Mouse (Mus musculus) heart, postnatal 4 days (tissue): ENCODE data around the gene Mbl1. TPM values are rescaled to one million over a fixed set of nuclear protein-coding genes. Genes with fewer than 3 reads are reported as not detected.
A peak's percentile ranks its signal among the peaks of the same experiment; 100 is the strongest.

ENCODE experiments used
- DNase-seq: peaks from one replicate; pipeline ENCODE4 v3.0.0; 2021
- total RNA-seq, 2 experiments: library from RNA; stranded (reverse); gene quantifications; 2 replicates each; pipeline ENCODE4 v1.2.3; 2021

Gene Mbl1
- total RNA-seq: not detected

- no peak for DNase-seq
These were observed at the start of gene Mbl1 for GRCm38 (mm10) chr14:41151220-41151898. Gene Mbl1, plus strand, starts transcription at chr14:41151458.

DNA sequence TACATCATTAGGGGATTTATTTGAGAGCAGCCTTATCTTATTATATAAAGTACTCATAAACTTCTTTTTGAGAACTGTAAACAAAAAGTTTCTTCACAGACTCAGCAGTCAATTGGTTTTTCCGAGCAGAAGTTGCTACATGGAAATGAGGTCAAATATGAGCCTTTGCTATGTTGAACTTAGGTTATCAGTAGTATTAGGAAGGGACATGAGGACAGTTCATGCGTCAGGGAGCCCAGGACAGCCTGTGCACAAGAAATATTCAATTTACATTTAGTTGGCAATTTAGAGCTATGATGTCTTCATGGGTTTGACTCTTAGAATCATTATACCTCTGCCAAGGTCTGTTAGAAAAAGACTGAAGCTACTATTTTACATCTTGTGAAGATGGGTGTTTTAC lies 49.0 kb upstream of the Mbl1 start:
- DNase-seq: no peak

DNA sequence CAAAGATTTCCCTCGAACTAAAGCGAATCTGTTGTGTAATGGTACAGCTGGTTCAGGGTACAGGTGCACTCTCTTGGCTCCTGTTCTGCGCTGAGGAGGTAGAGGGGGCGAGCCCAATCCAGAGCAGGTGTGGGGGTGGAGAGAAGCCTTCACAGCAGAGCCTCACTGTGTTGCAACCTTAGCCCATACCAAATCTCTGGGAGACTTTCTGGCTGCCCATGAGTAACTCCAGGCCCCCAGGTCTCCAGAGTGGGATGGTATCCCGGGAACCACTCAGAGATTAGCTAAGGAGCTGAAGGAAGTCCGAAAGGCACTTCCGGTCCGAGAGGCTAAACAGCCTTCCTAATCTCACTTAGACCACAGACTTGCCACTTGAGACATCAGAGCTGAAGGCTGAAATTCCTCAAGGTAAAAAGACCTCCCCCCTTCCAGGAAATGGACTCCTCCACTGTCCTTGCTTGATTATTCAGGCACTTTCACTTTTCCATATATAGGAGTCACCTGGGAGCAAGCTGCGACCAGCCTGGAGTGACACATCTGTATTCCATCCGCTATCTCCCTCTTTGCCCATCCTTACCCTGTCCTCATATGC lies 46.3 kb upstream of the Mbl1 start, which contains the start of gene Mat1a:
Mat1a (plus strand) TSS at position 183 of the 592 bp plus-strand sequence.
- DNase-seq: no peak

DNA sequence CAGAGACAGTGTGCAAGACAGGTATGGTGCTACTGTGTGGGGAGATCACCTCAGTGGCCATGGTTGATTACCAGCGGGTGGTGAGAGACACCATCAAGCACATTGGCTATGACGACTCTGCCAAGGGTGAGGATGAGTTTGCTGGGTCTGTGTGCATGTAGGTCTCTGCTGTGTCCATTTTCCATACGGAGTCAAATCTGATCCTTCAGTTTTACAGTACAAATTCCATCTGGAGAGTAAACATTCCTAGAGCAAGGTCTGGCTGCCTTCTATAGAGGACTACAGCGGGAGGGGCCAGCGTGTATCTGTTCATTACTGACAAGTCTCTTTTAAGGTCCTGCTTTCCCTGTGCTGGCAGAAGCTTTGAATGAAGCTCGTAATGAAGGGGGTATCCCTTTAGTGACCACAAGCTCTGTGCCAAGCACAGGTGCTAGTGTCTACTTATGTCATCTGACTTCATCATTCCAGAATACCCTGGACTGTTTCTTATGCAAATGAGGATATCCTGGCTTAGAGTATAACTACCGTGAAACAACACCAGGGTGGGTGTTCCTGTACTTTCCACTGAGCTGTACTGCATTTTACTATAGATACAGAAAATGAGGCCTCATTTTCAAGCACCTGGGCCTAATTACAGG lies 40.1 kb upstream of the Mbl1 start:
- no peak for DNase-seq

DNA sequence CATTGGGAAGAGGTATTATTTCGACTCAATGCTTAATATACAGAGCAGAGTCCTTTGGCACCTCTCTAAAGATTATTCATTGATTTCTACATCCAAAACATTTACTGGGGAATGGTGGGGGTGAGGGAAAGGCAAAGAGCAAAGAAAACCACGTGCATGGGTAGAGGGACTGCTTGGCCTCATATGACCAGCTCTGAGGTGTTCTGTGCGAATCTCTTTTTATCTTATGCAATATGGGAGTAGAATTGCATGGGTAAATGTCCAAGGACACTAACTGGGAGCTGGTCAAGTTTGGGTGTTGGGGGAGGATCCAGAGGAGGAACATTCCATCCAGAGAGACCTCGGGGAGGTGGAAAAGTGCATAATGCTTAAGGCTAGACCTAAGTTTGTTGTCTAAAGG lies 38.3 kb upstream of the Mbl1 start:
- DNase-seq: no peak

DNA sequence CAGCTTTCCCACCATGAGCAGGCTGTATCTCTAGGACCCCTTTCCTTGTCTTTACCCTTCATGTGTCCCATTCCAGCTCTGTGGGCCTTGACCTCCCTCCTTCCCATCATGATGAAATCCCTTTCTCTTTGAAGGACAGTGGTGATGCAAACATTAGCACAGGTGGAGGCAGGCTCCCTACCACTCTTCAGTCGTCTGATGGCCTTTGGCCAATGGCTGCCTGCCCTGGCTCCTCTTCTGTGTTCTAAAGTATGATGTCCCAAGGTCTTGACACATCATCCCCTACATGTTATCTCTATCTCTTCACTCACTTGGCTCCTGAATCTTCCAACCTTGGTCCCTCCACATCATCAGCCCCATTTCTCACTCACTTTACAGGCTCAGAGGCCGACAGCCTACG lies 35.0 kb upstream of the Mbl1 start:
- DNase-seq: no peak

- DNase-seq: no peak
These were observed 26.6 kb upstream of the Mbl1 start for GRCm38 (mm10) chr14:41124683-41125082.

DNA sequence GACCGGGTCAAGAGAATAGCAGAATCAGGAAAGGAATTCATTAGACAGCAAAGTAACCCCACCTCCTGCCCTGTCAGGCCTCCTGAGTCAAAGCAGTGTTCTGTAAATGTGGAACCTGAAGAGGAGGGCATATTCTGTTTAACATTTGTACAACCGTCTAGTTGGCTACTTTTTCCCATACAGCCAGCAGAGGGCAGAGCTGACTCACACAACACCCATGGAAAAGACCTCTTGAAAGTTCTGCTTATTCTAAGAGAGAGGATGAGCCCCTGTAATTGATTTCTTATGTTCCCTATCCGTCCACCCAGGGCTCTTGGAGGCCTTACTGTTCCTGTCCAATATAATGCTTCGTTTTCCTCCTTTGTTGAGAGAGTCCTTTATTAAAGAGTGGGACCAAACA lies 23.3 kb upstream of the Mbl1 start:
- peak; percentile 22 for DNase-seq

DNA sequence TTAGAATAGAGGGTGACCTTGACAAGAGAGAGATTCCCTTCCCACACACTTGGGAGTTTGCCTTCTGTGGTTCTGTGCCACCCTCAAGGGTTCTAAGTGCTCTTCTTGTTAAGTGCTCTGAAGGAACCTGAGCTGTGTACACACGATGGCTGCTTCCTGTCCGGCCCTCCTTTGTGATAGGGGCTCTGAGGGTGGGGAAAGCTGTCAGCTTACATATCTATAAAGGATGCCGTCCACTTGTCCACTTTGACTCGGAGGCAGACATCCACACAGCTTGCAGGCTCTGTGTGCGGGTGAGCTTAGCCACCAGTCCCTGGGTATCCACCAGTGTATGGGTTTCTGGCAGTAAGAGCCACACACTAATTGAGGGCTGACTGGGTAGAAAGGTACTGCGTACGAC lies 19.7 kb upstream of the Mbl1 start, which contains the start of gene Sftpa1:
Sftpa1 (plus strand) TSS at position 243 of the 400 bp plus-strand sequence.
- no peak for DNase-seq

DNA sequence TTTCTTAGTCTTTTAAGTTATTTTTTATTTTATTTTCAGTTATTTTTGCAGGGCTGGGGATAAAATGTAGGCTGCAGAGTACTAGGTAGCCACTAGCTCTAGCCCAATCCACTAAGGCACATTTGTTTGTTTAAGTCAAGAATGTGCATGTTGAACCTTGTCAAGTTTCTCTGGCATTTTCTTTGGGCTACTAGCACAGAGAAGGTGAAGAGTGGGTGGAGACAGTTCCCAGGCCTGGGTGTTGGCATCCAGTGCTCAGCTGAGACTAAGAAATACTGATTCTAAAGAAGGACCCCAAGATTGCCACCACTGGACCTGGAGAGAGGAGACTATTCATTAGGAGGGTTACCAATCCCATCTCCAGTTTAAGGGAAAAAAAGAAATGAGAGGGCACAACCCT lies 14.3 kb upstream of the Mbl1 start:
- DNase-seq: no peak

GRCm38 (mm10) chr14:41140686-41141085 lies 10.6 kb upstream of the Mbl1 start:
- DNase-seq: no peak

GRCm38 (mm10) chr14:41146035-41146434 lies 5.2 kb upstream of the Mbl1 start:
- DNase-seq: no peak

- DNase-seq: no peak
These were observed 4.3 kb upstream of the Mbl1 start for GRCm38 (mm10) chr14:41146922-41147321.

DNA sequence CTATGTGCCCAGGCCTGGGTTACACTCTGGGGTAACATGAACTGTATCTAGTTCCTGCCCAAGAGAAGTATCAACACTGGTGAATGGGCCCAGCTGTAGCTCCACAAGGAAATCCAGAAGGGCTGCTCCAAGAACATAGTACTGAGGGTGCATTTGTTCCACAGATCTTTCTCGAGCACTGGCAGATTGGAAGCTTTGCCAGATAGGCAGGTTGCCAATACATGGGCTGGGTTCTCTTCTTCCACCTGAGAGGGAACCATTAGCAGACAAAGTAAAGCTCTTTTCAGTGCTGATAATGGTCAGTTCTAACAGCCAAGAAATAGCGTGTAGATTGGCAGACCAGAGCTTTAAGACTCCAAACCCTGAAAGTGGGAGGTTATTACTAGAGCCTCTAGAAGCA lies 3.9 kb upstream of the Mbl1 start:
- no peak for DNase-seq

DNA sequence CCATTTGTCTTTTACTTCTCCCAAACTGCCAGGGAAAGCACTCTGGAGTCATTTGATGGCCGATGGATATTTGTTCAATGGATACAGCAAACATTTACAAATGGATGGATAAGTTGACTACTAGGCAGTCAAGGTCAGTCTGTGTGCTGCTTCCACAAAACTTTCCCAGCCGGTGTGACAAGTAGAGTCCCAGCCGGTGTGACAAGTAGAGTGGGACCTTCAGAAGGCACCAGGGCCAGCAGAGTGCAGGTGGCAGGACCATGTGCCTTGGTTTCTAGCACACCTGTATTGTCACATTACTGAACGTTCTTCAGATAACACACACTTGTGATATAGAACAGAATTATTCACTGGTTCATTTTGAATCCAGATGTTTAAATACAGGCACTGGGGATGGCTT lies 8.8 kb downstream of the Mbl1 start:
- DNase-seq: no peak

GRCm38 (mm10) chr14:41160743-41161142 lies 9.5 kb downstream of the Mbl1 start:
- no peak for DNase-seq

DNA sequence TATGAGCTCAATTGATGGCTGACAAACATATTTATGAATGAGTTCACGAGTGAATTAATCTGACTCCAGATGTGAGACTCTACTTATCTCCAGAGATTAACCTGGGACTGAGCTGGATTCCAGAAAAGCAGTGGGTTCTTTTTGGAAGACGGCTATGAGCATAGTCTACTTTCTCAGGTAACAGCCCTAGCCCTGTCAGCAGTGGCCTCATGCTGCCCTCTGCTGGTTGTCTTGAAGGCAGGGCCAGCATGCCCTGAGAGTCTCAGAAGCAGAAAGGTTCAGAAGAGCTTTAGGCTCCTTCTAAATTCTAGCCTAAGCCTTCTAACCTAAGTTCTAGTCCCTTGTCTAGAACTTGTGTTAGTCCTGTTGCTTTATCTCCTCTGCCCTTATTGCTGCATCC lies 11.4 kb downstream of the Mbl1 start:
- peak; percentile 62 for DNase-seq

DNA sequence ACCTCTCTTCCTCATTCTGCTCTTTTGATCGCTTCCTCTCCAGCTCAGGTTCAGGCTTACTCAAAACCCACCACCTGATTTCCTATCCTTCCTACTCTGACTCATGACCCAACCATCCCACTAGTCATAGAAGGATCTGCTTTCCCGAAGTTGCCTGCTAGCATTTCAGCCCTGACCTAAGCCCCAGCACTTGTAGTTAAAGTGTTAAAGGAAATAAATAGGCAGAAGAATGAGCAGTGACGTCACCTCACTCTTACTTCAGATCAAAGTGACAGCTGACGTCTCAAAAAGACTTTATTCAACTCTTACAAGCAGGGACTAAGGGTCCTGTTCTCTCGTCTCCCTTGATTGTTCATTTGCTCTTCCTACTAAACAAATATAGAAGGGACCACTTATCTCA lies 16.0 kb downstream of the Mbl1 start:
- no peak for DNase-seq

GRCm38 (mm10) chr14:41168567-41168966 lies 17.3 kb downstream of the Mbl1 start:
- DNase-seq: no peak

GRCm38 (mm10) chr14:41170514-41170913 lies 19.3 kb downstream of the Mbl1 start:
- no peak for DNase-seq

GRCm38 (mm10) chr14:41174802-41175201 lies 23.5 kb downstream of the Mbl1 start:
- no peak for DNase-seq

GRCm38 (mm10) chr14:41185059-41185821 lies 34.0 kb downstream of the Mbl1 start, which contains the start of gene Sftpd:
Gene Sftpd, minus strand, starts transcription at chr14:41185149.
- no peak for DNase-seq

GRCm38 (mm10) chr14:41189496-41189895 lies 38.2 kb downstream of the Mbl1 start:
- DNase-seq: no peak
